Mouse (Mus musculus) thymus, adult 2 months (tissue): ENCODE measurements around the gene Susd5. TPM values are rescaled to one million over a fixed set of nuclear protein-coding genes. Genes with fewer than 3 reads are reported as not detected.

Experiments used
- DNase-seq: peaks from one replicate; pipeline ENCODE4 v3.0.0; 2021
- H3K27ac ChIP-seq: fragments of 200-500 bp; 2 replicates; pipeline ENCODE4 v1.5.1; 2012; ENCODE audit warnings: low read length, control low read depth; ENCODE audit not compliant: control insufficient read depth, insufficient read depth
- H3K27me3 ChIP-seq: fragments of 200-500 bp; 2 replicates; pipeline ENCODE4 v1.6.1; 2012; ENCODE audit warnings: mild to moderate bottlenecking, low read length, moderate library complexity, mixed read lengths; ENCODE audit not compliant: control insufficient read depth, insufficient read depth
- H3K36me3 ChIP-seq: fragments of 200-500 bp; 2 replicates; pipeline ENCODE4 v1.6.1; 2012; ENCODE audit warnings: mild to moderate bottlenecking, low read length, moderate library complexity; ENCODE audit not compliant: control insufficient read depth, insufficient read depth
- H3K4me1 ChIP-seq: fragments of 200-500 bp; replicated peaks from 2 replicates; pipeline ENCODE4 v1.6.1; 2012; ENCODE audit warnings: low read length; ENCODE audit not compliant: control insufficient read depth, insufficient read depth
- H3K4me3 ChIP-seq: fragments of 200-500 bp; 2 replicates; pipeline ENCODE4 v1.5.1; 2012; ENCODE audit warnings: mild to moderate bottlenecking, low read length, control low read depth, moderate library complexity; ENCODE audit not compliant: control insufficient read depth, insufficient read depth
- CTCF ChIP-seq: fragments of 200-500 bp; IDR thresholded peaks from 2 replicates; pipeline ENCODE4 v1.5.1; 2012; ENCODE audit warnings: mild to moderate bottlenecking, control low read depth, low read length, moderate library complexity, borderline replicate concordance; ENCODE audit not compliant: control insufficient read depth, poor library complexity, insufficient read depth; ENCODE audit errors: extremely low read depth
- POLR2A ChIP-seq: fragments of 200-500 bp; IDR thresholded peaks from 2 replicates; pipeline ENCODE4 v1.6.1; 2012; ENCODE audit warnings: mild to moderate bottlenecking, low read length, control low read depth, moderate library complexity; ENCODE audit not compliant: control insufficient read depth, poor library complexity, insufficient read depth; ENCODE audit errors: extremely low read depth
- WGBS: fragments of 180-500 bp; shearing (Covaris S2); methylation state at CpG from one replicate; pipeline ENCODE4 v1.1.7; 2018; 5-methylcytosine and 5-hydroxymethylcytosine counted together
- polyA plus RNA-seq: library from polyadenylated mRNA; depleted of rRNA; stranded (reverse); fragments of >200 nt; gene quantifications from 2 replicates; pipeline ENCODE4 v1.2.3, GENCODE M21; 2012

Susd5 gene
- polyA plus RNA-seq, 1 experiment, result 0.30 TPM

GRCm38 (mm10) chr9:114019012-114019762 is 37.8 kb upstream of the Susd5 start:
- no peak for TF ChIP-seq CTCF
- no peak for TF ChIP-seq POLR2A
- Histone ChIP-seq H3K4me3 (no peak overlapping the region), H3K27me3 (no peaks in the 10 kb centered on the region), H3K36me3 (no peaks in the 10 kb centered on the region), H3K27ac (no peak overlapping the region), H3K4me1 (no peaks in the 10 kb centered on the region)
- no peak for DNase-seq
- WGBS, result 46% methylated on average over 7 of the region's 7 CpGs

- WGBS, result 80% methylated on average over 4 of the region's 4 CpGs
- Histone ChIP-seq H3K27ac (no peak overlapping the region), H3K27me3 (peaks cover under 1% of the 10 kb centered on the region), H3K4me3 (no peak overlapping the region), H3K36me3 (no peaks in the 10 kb centered on the region), H3K4me1 (peaks cover 9% of the 10 kb centered on the region)
- no peak for TF ChIP-seq POLR2A
- no peak for TF ChIP-seq CTCF
- DNase-seq, result no peak
Measured at GRCm38 (mm10) chr9:114022141-114022540, 34.8 kb upstream of the Susd5 start.

- Histone ChIP-seq H3K27ac (no peak overlapping the region), H3K27me3 (peaks cover 2% of the 10 kb centered on the region), H3K4me1 (peaks cover 9% of the 10 kb centered on the region), H3K36me3 (no peaks in the 10 kb centered on the region), H3K4me3 (no peak overlapping the region)
- WGBS, result 64% methylated on average over 9 of the region's 9 CpGs
- no peak for DNase-seq
- no peak for TF ChIP-seq POLR2A
- no peak for TF ChIP-seq CTCF
Measured at GRCm38 (mm10) chr9:114025182-114025581, 31.8 kb upstream of the Susd5 start.

GRCm38 (mm10) chr9:114025846-114026245 is 31.1 kb upstream of the Susd5 start:
- Histone ChIP-seq H3K27me3 (peaks cover 2% of the 10 kb centered on the region), H3K4me3 (no peak overlapping the region), H3K36me3 (no peaks in the 10 kb centered on the region), H3K4me1 (peaks cover 9% of the 10 kb centered on the region), H3K27ac (no peak overlapping the region)
- 20% methylated on average over 8 of the region's 8 CpGs for WGBS
- no peak for DNase-seq
- TF ChIP-seq POLR2A (no peak), CTCF (no peak)

- DNase-seq, result peak; percentile 75
- H3K4me3 ChIP-seq, result peak overlapping the region; percentile 48
- no peak overlapping the region for H3K27ac ChIP-seq
- WGBS, result 1% methylated on average over 48 of the region's 52 CpGs
- H3K4me1 ChIP-seq, result peaks cover 9% of the 10 kb centered on the region
- no peaks in the 10 kb centered on the region for H3K36me3 ChIP-seq
- peaks cover 2% of the 10 kb centered on the region for H3K27me3 ChIP-seq
- TF ChIP-seq CTCF (no peak), POLR2A (0 out of 2 replicates have a peak, but pooled peaks have one; percentile 10)
Measured at GRCm38 (mm10) chr9:114026261-114026934, 30.5 kb upstream of the Susd5 start.

- 85% methylated on average over 4 of the region's 4 CpGs for WGBS
- H3K4me3 ChIP-seq, result no peak overlapping the region
- H3K4me1 ChIP-seq, result no peaks in the 10 kb centered on the region
- no peak overlapping the region for H3K27ac ChIP-seq
- TF ChIP-seq POLR2A (no peak), CTCF (no peak)
- H3K36me3 ChIP-seq, result no peaks in the 10 kb centered on the region
- H3K27me3 ChIP-seq, result no peaks in the 10 kb centered on the region
- DNase-seq, result no peak
Measured at GRCm38 (mm10) chr9:114040945-114041344, 16.0 kb upstream of the Susd5 start.

- 78% methylated on average over 6 of the region's 6 CpGs for WGBS
- no peak overlapping the region for H3K4me3 ChIP-seq
- H3K27me3 ChIP-seq, result no peaks in the 10 kb centered on the region
- H3K4me1 ChIP-seq, result no peaks in the 10 kb centered on the region
- H3K27ac ChIP-seq, result no peak overlapping the region
- no peaks in the 10 kb centered on the region for H3K36me3 ChIP-seq
- no peak for TF ChIP-seq CTCF
- TF ChIP-seq POLR2A, result no peak
- no peak for DNase-seq
Measured at GRCm38 (mm10) chr9:114042490-114042889, 14.4 kb upstream of the Susd5 start.
